Mouse (Mus musculus) midbrain, embryonic 15.5 days (tissue): ENCODE results near the gene Cacnb3. TPM values are rescaled to one million over a fixed set of nuclear protein-coding genes. Genes with fewer than 3 reads are reported as not detected.
"Not testable (repeated sequence)": the region's sequence is repeated elsewhere in the genome, so short reads cannot be mapped to it uniquely, and the experiment has no call there.

Experiments used
- ATAC-seq: fragments of 200-750 bp; cut with Nextera tagmentation; replicated peaks from 2 replicates; pipeline ENCODE4 v1.8.0; 2017; ENCODE audit warnings: moderate TSS enrichment
- H3K27ac ChIP-seq: fragments of 300-500 bp; sonication (generic); 2 replicates; pipeline ENCODE4 v1.5.1; 2015; ENCODE audit warnings: mild to moderate bottlenecking, inconsistent platforms
- H3K27me3 ChIP-seq: fragments of 300-500 bp; sonication (generic); replicated peaks from 2 replicates; pipeline ENCODE4 v1.6.1; 2015; ENCODE audit warnings: inconsistent platforms
- H3K36me3 ChIP-seq: fragments of 300-500 bp; sonication (generic); replicated peaks from 2 replicates; pipeline ENCODE4 v1.6.1; 2015; ENCODE audit warnings: inconsistent platforms
- H3K4me1 ChIP-seq: fragments of 300-500 bp; sonication (generic); 2 replicates; pipeline ENCODE4 v1.6.1; 2015; ENCODE audit warnings: inconsistent platforms
- H3K4me2 ChIP-seq: fragments of 300-500 bp; sonication (generic); 2 replicates; pipeline ENCODE4 v1.6.1; 2015; ENCODE audit warnings: inconsistent platforms, mild to moderate bottlenecking, moderate library complexity
- H3K4me3 ChIP-seq: fragments of 300-500 bp; sonication (generic); 2 replicates; pipeline ENCODE4 v1.5.1; 2015; ENCODE audit warnings: mild to moderate bottlenecking, inconsistent platforms
- H3K9ac ChIP-seq: fragments of 300-500 bp; sonication (generic); 2 replicates; pipeline ENCODE4 v1.6.1; 2015; ENCODE audit warnings: mild to moderate bottlenecking, inconsistent platforms
- H3K9me3 ChIP-seq: fragments of 300-500 bp; sonication (generic); 2 replicates; pipeline ENCODE4 v1.6.1; 2016; ENCODE audit warnings: inconsistent platforms
- WGBS: fragments of 180-500 bp; shearing (Covaris S2); methylation state at CpG from one replicate; pipeline ENCODE4 v1.1.7; 2015; ENCODE audit warnings: mixed read lengths; 5-methylcytosine and 5-hydroxymethylcytosine counted together
- polyA plus RNA-seq: library from polyadenylated mRNA; unstranded; fragments of >200 nt; fragmentation: Nextera tagmentation; extraction: Ambion mirVana; gene quantifications from 2 replicates; pipeline ENCODE4 v1.2.1, GENCODE M21; 2015

Gene Cacnb3
- 199 and 201 TPM in 2 replicates for polyA plus RNA-seq

DNA sequence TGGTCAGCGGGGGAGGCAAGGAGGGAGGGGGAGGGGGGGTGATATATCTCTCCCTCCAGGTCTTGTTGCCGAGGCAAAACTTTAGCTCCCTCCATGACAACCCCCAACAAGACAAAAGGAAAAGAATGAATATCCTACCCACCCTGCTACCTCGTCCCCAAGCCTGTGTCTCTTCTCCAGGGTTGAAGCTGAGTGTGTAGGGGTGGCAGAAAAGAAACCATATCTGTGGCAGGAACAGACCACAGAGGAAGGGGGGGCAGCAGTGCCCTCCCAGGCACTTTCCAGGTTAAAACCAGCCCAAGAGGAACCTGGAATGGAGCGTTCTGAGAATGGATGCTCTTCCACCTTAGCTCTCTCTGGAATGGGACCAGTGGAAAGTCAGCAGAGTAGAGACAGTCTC lies at the start of gene Cacnb3:
Cacnb3 (plus strand) TSS at position 301 of the 400 bp plus-strand sequence.
- 0 out of 2 replicates have a peak, but pooled peaks cover 3% of the 10 kb centered on the region for H3K27me3 ChIP-seq
- peak within 1 kb of the TSS; percentile 99 for H3K27ac ChIP-seq
- H3K36me3 ChIP-seq, result no peaks in the 10 kb centered on the region
- H3K9ac ChIP-seq, result peak within 1 kb of the TSS; percentile 95; the same call in 1 of the 2 replicates
- peaks cover 49% of the 10 kb centered on the region for H3K4me1 ChIP-seq
- H3K4me3 ChIP-seq, result peak within 1 kb of the TSS; percentile 95
- 48% methylated on average over 4 of the region's 4 CpGs for WGBS
- ATAC-seq, result no peak
- peak within 1 kb of the TSS; percentile 80 for H3K4me2 ChIP-seq
- H3K9me3 ChIP-seq, result no peaks in the 10 kb centered on the region

DNA sequence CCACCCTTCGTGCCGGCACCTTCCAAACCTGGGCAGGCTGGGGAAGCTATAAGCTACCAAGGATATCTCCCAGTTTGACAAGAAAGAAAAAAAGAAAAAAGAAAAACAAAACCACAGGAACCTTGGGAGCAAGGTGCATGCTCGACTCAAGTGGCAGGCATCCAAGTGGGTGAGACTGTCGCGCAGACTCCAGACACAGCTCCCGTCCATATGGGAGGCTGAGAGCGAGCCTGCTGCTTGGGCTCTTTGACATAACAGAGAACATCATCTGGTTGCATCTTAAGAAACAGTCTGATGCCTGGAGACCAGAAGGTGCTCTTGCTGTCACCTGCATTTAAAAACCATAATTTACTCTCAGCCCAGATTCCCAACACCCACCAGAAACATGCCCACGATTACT lies 48.2 kb upstream of the Cacnb3 start:
- no peak overlapping the region for H3K27ac ChIP-seq
- WGBS, result 87% methylated on average over 8 of the region's 8 CpGs
- no peak for ATAC-seq

DNA sequence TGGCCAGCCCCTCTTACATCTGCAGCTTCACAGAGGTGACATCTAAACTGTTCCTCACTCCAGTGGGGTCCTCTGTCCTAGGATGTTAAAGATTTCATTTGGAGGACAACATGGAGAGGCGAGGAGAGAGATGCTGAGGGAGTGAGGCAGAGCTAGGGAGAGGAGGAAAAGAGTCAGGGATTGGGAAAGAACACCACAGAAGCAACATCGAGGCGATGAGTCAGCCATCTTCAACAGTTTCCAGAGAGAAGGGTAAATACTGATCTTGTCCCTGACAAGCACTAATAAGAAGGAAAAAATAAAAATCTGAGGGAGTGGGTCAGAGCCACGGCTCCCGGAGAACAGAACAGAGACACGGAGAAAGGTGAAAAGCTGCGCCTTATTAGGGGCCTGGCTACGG lies 47.6 kb upstream of the Cacnb3 start:
- H3K4me3 ChIP-seq, result no peak overlapping the region
- no peaks in the 10 kb centered on the region for H3K27me3 ChIP-seq
- 77% methylated on average over 8 of the region's 8 CpGs for WGBS
- ATAC-seq, result no peak
- H3K4me2 ChIP-seq, result no peak overlapping the region
- no peaks in the 10 kb centered on the region for H3K36me3 ChIP-seq
- H3K27ac ChIP-seq, result no peak overlapping the region
- H3K9ac ChIP-seq, result no peak overlapping the region
- H3K4me1 ChIP-seq, result no peaks in the 10 kb centered on the region
- no peaks in the 10 kb centered on the region for H3K9me3 ChIP-seq

More for the DNA sequence above, 48.2 kb upstream of the Cacnb3 start:
- H3K4me3 ChIP-seq, result no peak overlapping the region
- 0 out of 2 replicates have a peak, but pooled peaks cover 3% of the 10 kb centered on the region for H3K27me3 ChIP-seq
- H3K4me2 ChIP-seq, result no peak overlapping the region
- no peak overlapping the region for H3K9ac ChIP-seq
- H3K36me3 ChIP-seq, result no peaks in the 10 kb centered on the region
- no peaks in the 10 kb centered on the region for H3K9me3 ChIP-seq
- H3K4me1 ChIP-seq, result no peaks in the 10 kb centered on the region

DNA sequence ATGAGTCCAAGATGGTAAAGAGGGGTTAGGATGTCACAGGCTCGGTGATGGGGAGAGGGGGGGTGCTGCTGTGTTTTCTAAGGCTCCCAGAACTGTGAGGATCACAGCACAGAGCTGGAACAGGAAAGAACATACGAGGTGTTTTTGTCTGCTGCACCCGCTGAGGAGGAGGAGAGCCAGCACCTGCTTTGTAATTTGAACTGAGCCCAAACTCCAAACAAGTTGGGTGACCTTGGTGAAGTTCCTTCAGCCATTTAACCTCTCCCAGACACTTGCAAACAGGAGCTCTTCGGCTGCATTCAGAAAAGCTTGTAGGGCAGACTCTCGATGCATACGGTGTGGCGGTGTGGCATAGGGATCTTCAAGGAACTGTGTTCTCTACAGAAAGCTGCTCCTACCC lies 45.2 kb upstream of the Cacnb3 start:
- Histone ChIP-seq H3K4me2 (no peak overlapping the region), H3K9me3 (no peaks in the 10 kb centered on the region), H3K27me3 (no peaks in the 10 kb centered on the region), H3K27ac (no peak overlapping the region), H3K4me1 (no peaks in the 10 kb centered on the region), H3K4me3 (no peak overlapping the region), H3K9ac (no peak overlapping the region), H3K36me3 (no peaks in the 10 kb centered on the region)
- WGBS, result 41% methylated on average over 7 of the region's 7 CpGs
- ATAC-seq, result no peak

DNA sequence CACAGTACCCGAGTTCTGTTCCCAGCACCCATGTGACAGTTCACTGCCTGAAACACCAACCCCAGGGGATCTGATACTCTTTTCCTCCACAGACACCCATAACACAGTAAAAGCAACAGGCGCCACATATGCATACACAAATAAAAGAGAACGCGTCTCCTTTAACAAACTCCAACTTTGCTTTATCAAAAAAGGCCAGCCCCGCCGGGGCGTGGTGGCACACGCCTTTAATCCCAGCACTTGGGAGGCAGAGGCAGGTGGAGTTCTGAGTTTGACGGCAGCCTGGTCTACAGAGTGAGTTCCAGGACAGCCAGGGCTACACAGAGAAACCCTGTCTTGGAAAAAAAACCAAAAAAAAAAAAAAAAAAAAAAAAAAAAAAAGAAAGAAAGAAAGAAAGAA lies 44.5 kb upstream of the Cacnb3 start:
- 85% methylated on average over 9 of the region's 9 CpGs for WGBS
- H3K9ac ChIP-seq, result not testable (repeated sequence)

DNA sequence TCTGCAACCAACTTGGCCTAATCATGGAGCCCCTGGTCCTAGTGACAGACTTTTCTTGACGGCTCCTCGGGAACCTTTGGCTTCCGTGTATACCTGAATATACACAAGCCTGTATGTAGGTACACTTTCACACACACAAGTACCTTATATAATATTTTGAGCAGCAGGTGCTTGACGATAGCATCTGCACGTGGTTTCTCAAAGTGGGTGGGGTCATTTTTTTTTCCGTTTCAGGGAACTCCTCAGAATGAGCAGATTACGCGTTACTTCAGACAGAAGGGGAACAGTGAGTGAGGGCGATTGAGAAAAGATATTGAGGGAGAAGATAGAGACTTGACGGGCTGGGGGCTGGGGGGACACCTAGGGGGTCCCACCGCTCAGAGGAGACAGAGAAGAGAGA lies 42.9 kb upstream of the Cacnb3 start:
- no peak overlapping the region for H3K4me3 ChIP-seq
- H3K4me1 ChIP-seq, result no peaks in the 10 kb centered on the region
- H3K27me3 ChIP-seq, result no peaks in the 10 kb centered on the region
- no peak overlapping the region for H3K9ac ChIP-seq
- H3K36me3 ChIP-seq, result peaks cover 12% of the 10 kb centered on the region; the same call in 1 of the 2 replicates
- 88% methylated on average over 11 of the region's 11 CpGs for WGBS
- H3K27ac ChIP-seq, result no peak overlapping the region
- H3K4me2 ChIP-seq, result no peak overlapping the region
- ATAC-seq, result no peak
- H3K9me3 ChIP-seq, result no peaks in the 10 kb centered on the region

More for the DNA sequence above, 44.5 kb upstream of the Cacnb3 start:
- not testable (repeated sequence) for H3K36me3 ChIP-seq, H3K4me2 ChIP-seq, H3K27me3 ChIP-seq, H3K27ac ChIP-seq, H3K9me3 ChIP-seq, ATAC-seq, H3K4me3 ChIP-seq, H3K4me1 ChIP-seq

DNA sequence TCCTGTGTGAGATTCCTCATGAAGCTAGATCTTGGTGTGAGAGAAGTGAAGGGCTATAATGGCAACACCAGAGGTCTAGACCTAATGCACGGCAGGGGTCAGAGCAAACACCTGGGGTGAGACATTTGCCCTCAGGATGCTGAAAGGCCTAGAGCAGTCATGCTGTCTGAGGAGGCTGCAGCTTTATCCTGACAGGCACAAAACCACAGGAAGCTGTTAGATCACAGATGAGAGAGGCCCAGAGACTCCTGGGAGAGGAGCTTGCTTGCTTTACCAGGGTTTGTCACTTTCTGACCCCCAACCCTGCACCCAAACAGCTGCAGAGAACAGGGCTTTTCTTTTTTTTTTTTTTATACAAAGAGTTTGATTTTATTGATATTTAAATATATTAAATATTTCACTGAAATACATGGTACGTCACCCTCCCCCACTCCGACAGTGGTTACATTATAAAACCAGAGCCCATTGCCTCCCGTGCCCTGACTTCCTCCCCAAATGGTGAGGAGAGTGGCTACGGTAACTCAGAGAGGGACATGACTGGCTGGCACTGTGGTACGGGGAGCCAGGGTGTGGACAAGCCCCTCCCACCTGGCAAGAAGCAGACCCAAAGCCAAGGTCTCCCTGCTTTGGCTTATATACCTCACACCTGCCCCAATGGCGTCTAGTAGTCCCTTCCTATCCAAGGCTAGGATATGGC lies 40.9 kb upstream of the Cacnb3 start:
- H3K27me3 ChIP-seq, result no peaks in the 10 kb centered on the region
- ATAC-seq, result no peak
- H3K9me3 ChIP-seq, result no peaks in the 10 kb centered on the region
- H3K36me3 ChIP-seq, result peaks cover 18% of the 10 kb centered on the region; the same call in 1 of the 2 replicates
- no peak overlapping the region for H3K9ac ChIP-seq
- no peak overlapping the region for H3K27ac ChIP-seq
- no peaks in the 10 kb centered on the region for H3K4me1 ChIP-seq
- no peak overlapping the region for H3K4me3 ChIP-seq
- no peak overlapping the region for H3K4me2 ChIP-seq
- 79% methylated on average over 7 of the region's 7 CpGs for WGBS

DNA sequence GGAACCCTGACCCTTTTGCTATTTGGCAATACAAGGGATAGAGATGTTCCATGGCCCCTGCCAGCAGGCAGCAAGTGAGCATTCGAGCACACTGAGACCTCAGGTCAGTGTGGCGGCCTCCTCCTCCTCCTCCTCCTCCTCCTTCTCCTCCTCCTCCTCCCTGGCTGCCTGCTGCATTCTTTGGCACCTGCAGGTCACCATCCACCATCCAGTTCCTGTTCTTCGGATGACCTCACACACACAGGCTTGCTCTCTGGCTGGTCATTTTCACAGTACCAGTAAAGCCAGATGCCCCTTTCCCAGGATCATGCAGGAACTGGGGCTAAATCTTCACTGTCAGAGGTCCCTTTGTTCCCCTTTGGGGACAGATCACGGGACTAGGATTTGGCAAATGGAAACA lies 39.2 kb upstream of the Cacnb3 start:
- ATAC-seq, result no peak
- Histone ChIP-seq H3K27me3 (no peaks in the 10 kb centered on the region), H3K4me1 (no peaks in the 10 kb centered on the region), H3K4me2 (no peak overlapping the region), H3K27ac (no peak overlapping the region), H3K9me3 (no peaks in the 10 kb centered on the region), H3K9ac (no peak overlapping the region), H3K4me3 (no peak overlapping the region), H3K36me3 (peaks cover 26% of the 10 kb centered on the region)
- 81% methylated on average over 4 of the region's 4 CpGs for WGBS

DNA sequence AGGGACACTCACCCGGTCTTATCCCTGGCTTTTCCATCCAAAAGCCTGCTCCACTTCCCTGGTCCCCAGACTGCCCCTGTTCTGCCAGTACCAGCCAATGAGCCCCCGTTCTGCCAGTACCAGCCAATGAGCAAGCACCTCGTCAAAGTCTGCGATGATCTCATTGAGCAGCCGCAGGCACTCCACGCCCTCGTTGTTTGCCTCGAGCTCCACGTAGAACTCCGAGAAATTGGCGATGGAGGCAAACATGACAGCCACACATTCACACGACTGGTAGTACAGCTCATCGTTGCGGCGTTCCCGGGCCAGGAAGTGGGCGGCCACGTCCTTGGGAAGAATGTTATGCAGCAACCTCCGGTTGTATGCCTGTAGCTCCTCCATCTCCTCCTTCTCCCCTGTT lies 36.4 kb upstream of the Cacnb3 start:
- H3K9ac ChIP-seq, result no peak overlapping the region
- H3K9me3 ChIP-seq, result no peaks in the 10 kb centered on the region
- H3K27me3 ChIP-seq, result no peaks in the 10 kb centered on the region
- 89% methylated on average over 19 of the region's 19 CpGs for WGBS
- H3K36me3 ChIP-seq, result peaks cover 41% of the 10 kb centered on the region
- H3K4me1 ChIP-seq, result no peaks in the 10 kb centered on the region
- ATAC-seq, result no peak
- no peak overlapping the region for H3K4me2 ChIP-seq
- H3K27ac ChIP-seq, result no peak overlapping the region
- no peak overlapping the region for H3K4me3 ChIP-seq

DNA sequence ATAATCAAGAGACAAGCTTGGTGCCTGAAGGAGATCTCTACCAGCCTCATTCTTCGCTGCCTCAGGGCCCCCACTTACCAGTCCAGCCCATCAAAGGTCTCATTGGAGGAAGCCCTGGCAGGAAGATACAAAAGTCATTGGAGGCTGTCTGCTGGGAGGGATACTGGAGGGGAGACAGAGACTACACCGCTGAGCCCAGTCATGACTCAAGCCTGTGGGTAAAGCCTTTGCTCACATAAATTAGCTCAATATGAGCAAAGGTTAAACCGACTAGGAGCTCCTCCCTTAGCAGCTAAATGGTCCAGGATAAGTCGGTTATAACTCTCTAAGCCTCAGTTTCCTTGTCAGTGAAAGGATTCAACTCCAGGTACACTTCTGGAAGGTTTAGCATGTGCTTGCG lies 35.6 kb upstream of the Cacnb3 start:
- Histone ChIP-seq H3K4me1 (no peaks in the 10 kb centered on the region), H3K27me3 (no peaks in the 10 kb centered on the region), H3K9ac (no peak overlapping the region), H3K4me2 (no peak overlapping the region), H3K9me3 (no peaks in the 10 kb centered on the region), H3K4me3 (no peak overlapping the region), H3K36me3 (peaks cover 41% of the 10 kb centered on the region), H3K27ac (no peak overlapping the region)
- 91% methylated on average over 5 of the region's 5 CpGs for WGBS
- no peak for ATAC-seq

DNA sequence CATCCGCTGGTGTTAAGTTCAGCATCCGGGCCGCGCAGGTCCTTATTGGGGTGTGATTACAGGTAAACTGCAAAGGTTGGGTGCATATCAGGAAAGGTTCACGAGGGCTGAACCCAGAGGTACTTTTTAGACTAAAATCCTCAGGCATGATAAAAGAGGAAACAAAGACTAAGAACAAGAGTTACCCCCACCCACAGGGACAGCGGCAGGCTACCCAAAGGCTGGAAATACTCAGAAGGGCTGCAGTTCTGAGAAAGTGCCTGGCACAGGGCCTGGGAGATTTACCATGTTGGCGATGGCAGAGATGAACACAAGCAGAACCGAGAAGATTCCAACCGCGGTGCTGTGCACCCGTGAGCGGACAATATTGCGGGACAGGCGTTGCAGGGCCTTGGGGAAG lies 34.0 kb upstream of the Cacnb3 start:
- WGBS, result 95% methylated on average over 14 of the region's 14 CpGs
- Histone ChIP-seq H3K36me3 (peaks cover 39% of the 10 kb centered on the region), H3K4me2 (no peak overlapping the region), H3K27me3 (no peaks in the 10 kb centered on the region), H3K9ac (no peak overlapping the region), H3K4me1 (no peaks in the 10 kb centered on the region), H3K4me3 (no peak overlapping the region), H3K9me3 (no peaks in the 10 kb centered on the region), H3K27ac (no peak overlapping the region)
- ATAC-seq, result no peak

DNA sequence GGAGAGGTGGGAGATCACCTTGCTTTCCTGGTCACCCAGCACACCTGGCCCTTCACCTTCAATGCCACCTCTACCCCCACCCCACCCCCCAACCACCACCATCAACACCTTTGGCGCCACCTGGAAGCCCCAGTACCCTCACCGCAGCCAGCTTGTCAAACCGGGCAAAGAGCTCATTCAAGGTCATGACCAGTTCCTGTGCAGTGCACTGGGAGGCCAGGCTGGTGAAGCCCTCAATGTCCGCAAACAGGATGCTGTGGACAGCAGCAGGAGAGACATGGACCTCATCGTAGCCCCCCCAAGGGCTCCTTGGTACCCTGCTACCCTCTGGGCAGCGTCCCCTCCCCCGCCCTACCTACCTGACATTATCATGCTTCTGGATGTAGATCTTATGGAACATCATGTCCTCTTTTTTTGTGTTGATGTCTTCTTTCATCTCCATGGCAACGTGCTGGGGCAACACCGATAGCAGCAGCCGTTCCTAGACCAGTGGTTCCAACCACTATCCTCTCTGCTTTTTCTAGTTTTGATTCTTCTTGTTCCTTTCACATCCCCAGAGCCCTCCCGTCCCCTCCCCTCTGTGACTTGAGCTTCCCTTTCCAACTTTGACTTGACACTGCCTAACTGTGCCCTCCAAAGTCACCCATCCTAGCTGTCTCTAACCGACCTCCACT lies 30.5 kb upstream of the Cacnb3 start:
- Histone ChIP-seq H3K27me3 (no peaks in the 10 kb centered on the region), H3K4me1 (peaks cover 13% of the 10 kb centered on the region), H3K36me3 (peaks cover 38% of the 10 kb centered on the region), H3K27ac (no peak overlapping the region), H3K9me3 (no peaks in the 10 kb centered on the region), H3K4me3 (no peak overlapping the region), H3K4me2 (no peak overlapping the region), H3K9ac (no peak overlapping the region)
- no peak for ATAC-seq
- WGBS, result 80% methylated on average over 12 of the region's 12 CpGs

DNA sequence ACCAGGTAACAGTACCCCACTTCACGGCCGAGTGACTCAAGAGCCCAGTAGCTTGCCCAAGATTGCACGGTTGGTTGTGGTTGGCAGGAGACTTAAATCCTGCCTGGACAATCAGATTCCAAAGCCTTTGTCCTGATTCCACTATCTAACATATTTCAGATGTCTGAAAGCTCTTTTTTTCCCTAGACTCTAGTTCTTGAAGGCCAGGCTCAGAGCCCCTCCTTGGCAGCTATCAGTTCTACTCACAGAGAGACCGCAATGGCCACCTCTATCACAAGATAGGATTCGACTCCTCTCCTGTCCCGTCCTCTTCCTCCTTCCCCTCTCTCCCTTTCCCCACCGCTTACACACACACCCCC lies 28.8 kb upstream of the Cacnb3 start:
- no peak overlapping the region for H3K4me3 ChIP-seq
- WGBS, result 77% methylated on average over 7 of the region's 7 CpGs
- peaks cover 21% of the 10 kb centered on the region for H3K4me1 ChIP-seq
- no peaks in the 10 kb centered on the region for H3K27me3 ChIP-seq
- H3K4me2 ChIP-seq, result no peak overlapping the region
- ATAC-seq, result no peak
- H3K9me3 ChIP-seq, result no peaks in the 10 kb centered on the region
- peaks cover 28% of the 10 kb centered on the region; the same call in 1 of the 2 replicates for H3K36me3 ChIP-seq
- H3K27ac ChIP-seq, result no peak overlapping the region
- no peak overlapping the region for H3K9ac ChIP-seq
